Mouse (Mus musculus) lung, adult 2 months (tissue): Measurements from ENCODE around the gene Kpna1.

Source experiments
- CTCF ChIP-seq: fragments of 200-500 bp; IDR thresholded peaks from 2 replicates; pipeline ENCODE4 v1.5.1; 2011; ENCODE audit warnings: mild to moderate bottlenecking, low read length, control low read depth; ENCODE audit not compliant: insufficient read depth
- POLR2A ChIP-seq: fragments of 200-500 bp; IDR thresholded peaks from 2 replicates; pipeline ENCODE4 v1.6.1; 2011; ENCODE audit warnings: low read depth, mild to moderate bottlenecking, control low read depth, low read length, borderline replicate concordance; ENCODE audit errors: extremely low read depth

DNA sequence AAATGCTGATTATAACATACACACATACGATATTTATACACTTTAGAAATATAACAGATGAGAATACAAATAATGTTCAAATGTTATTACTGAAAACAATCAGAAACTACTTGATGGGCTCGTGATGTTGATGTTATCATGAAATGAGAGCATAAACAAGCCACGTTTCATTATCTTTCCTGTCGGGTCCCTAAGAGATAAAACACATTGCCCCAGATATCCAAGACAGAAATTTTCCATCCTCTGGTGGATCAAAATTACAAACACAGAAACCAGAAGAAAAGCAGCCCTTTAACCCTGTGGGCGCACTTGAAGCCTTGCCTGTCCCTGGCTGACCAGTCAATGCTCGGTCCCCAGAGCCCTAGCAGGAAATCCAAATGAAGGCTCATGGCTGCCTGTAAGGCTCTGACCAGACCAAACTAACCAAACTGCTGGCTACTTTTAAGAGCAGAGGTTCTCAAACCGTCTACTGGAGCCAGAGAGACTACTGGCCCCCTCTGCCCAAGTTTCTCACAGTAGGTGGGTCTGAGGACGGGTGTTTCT is 79.5 kb downstream of the Kpna1 start:
- TF ChIP-seq POLR2A: no peak
- no peak for TF ChIP-seq CTCF
